Mouse (Mus musculus) midbrain, postnatal 0 days (tissue): ENCODE data around the gene Col18a1. TPM values are rescaled to one million over a fixed set of nuclear protein-coding genes. Genes with fewer than 3 reads are reported as not detected.

Experiments used
- ATAC-seq: fragments of 200-750 bp; cut with Nextera tagmentation; 2 replicates; pipeline ENCODE4 v1.8.0; 2017; ENCODE audit warnings: moderate number of reproducible peaks, mild to moderate bottlenecking, moderate TSS enrichment, moderate library complexity; ENCODE audit not compliant: low FRiP score
- DNase-seq: peaks from one replicate; pipeline ENCODE4 v3.0.0-alpha.2; 2015; ENCODE audit warnings: low spot score
- H3K27ac ChIP-seq: fragments of 300-500 bp; sonication (generic); 2 replicates; pipeline ENCODE4 v1.5.1; 2014; ENCODE audit warnings: low read depth, mild to moderate bottlenecking, low read length, mixed read lengths
- H3K27me3 ChIP-seq: fragments of 300-500 bp; sonication (generic); 2 replicates; pipeline ENCODE4 v1.6.1; 2014; ENCODE audit warnings: low read length, control low read depth, mixed read lengths; ENCODE audit not compliant: insufficient read depth
- H3K36me3 ChIP-seq: fragments of 300-500 bp; sonication (generic); 2 replicates; pipeline ENCODE4 v1.6.1; 2014; ENCODE audit warnings: low read length, control low read depth, mixed read lengths; ENCODE audit not compliant: insufficient read depth
- H3K4me1 ChIP-seq: fragments of 300-500 bp; sonication (generic); 2 replicates; pipeline ENCODE4 v1.6.1; 2014; ENCODE audit warnings: mild to moderate bottlenecking, control low read depth, antibody characterized with exemption, low read length, mixed read lengths; ENCODE audit not compliant: insufficient read depth
- H3K4me2 ChIP-seq: fragments of 300-500 bp; sonication (generic); 2 replicates; pipeline ENCODE4 v1.6.1; 2014; ENCODE audit warnings: low read depth, mild to moderate bottlenecking, low read length, mixed read lengths; ENCODE audit not compliant: poor library complexity, severe bottlenecking
- H3K4me3 ChIP-seq: fragments of 300-500 bp; sonication (generic); 2 replicates; pipeline ENCODE4 v1.5.1; 2014; ENCODE audit warnings: low read depth, mild to moderate bottlenecking, low read length, moderate library complexity
- H3K9ac ChIP-seq: fragments of 300-500 bp; sonication (generic); replicated peaks from 2 replicates; pipeline ENCODE4 v1.6.1; 2014; ENCODE audit warnings: mild to moderate bottlenecking, low read length, moderate library complexity, mixed read lengths; ENCODE audit not compliant: poor library complexity, severe bottlenecking
- H3K9me3 ChIP-seq: fragments of 300-500 bp; sonication (generic); 2 replicates; pipeline ENCODE4 v1.6.1; 2016; ENCODE audit warnings: low read length, control low read depth
- CTCF ChIP-seq: IDR thresholded peaks from 2 replicates; pipeline ENCODE4 v1.5.1; 2016; ENCODE audit warnings: antibody characterized with exemption, mild to moderate bottlenecking
- WGBS: fragments of 180-500 bp; shearing (Covaris S2); extraction: QIAGEN DNeasy Blood & Tissue Kit; methylation state at CpG from one replicate; pipeline ENCODE4 v1.1.7; 2014; 5-methylcytosine and 5-hydroxymethylcytosine counted together
- polyA plus RNA-seq: library from polyadenylated mRNA; unstranded; fragments of >200 nt; fragmentation: Nextera tagmentation; extraction: Ambion mirVana; gene quantifications from 2 replicates; pipeline ENCODE4 v1.2.1, GENCODE M21; 2015
- total RNA-seq: library from RNA; depleted of rRNA; stranded (reverse); fragments of >200 nt; gene quantifications from 2 replicates; pipeline ENCODE4 v1.2.3, GENCODE M21; 2014; rRNA removed

The Col18a1 gene
- total and polyA plus RNA-seq, 2 experiments from 2014 or later: 15.4 to 30.3 TPM

GRCm38 (mm10) chr10:77011681-77012080 is 154.7 kb downstream of the Col18a1 start:
- TF ChIP-seq CTCF: no peak
- H3K9me3 ChIP-seq: no peaks in the 10 kb centered on the region
- H3K4me2 ChIP-seq: no peak overlapping the region
- no peak overlapping the region for H3K9ac ChIP-seq
- DNase-seq: no peak
- no peaks in the 10 kb centered on the region for H3K27me3 ChIP-seq
- no peak for ATAC-seq
- no peak overlapping the region for H3K4me3 ChIP-seq
- H3K4me1 ChIP-seq: peaks cover 8% of the 10 kb centered on the region; the same call in 1 of the 2 replicates
- H3K36me3 ChIP-seq: no peaks in the 10 kb centered on the region
- H3K27ac ChIP-seq: no peak overlapping the region
- WGBS: 87% methylated on average over 4 of the region's 4 CpGs

GRCm38 (mm10) chr10:77008698-77009097 is 157.7 kb downstream of the Col18a1 start:
- Histone ChIP-seq H3K27me3 (no peaks in the 10 kb centered on the region), H3K27ac (no peak overlapping the region), H3K4me1 (peaks cover 8% of the 10 kb centered on the region; the same call in 1 of the 2 replicates), H3K9ac (no peak overlapping the region), H3K4me2 (no peak overlapping the region), H3K9me3 (no peaks in the 10 kb centered on the region), H3K36me3 (no peaks in the 10 kb centered on the region), H3K4me3 (no peak overlapping the region)
- no peak for TF ChIP-seq CTCF
- DNase-seq (no peak), ATAC-seq (no peak)
- WGBS: 70% methylated on average over 2 of the region's 3 CpGs

GRCm38 (mm10) chr10:77008109-77008561 is 158.2 kb downstream of the Col18a1 start:
- WGBS: 11% methylated on average over 9 of the region's 9 CpGs
- Histone ChIP-seq H3K27me3 (no peaks in the 10 kb centered on the region), H3K36me3 (no peaks in the 10 kb centered on the region), H3K9me3 (no peaks in the 10 kb centered on the region), H3K4me1 (peaks cover 8% of the 10 kb centered on the region; the same call in 1 of the 2 replicates), H3K4me3 (no peak overlapping the region), H3K9ac (peak overlapping the region; percentile 44; the same call in 1 of the 2 replicates), H3K4me2 (0 out of 2 replicates have a peak overlapping the region, but pooled peaks have one; percentile 20), H3K27ac (peak overlapping the region; percentile 57)
- ATAC-seq: 0 out of 2 replicates have a peak, but pooled peaks have one; percentile 41
- peak; percentile 81 for DNase-seq
- no peak for TF ChIP-seq CTCF

GRCm38 (mm10) chr10:77007433-77008108 is 158.8 kb downstream of the Col18a1 start:
- H3K9ac ChIP-seq: no peak overlapping the region
- no peak for TF ChIP-seq CTCF
- DNase-seq (peak; percentile 16), ATAC-seq (no peak; the same call in 1 of the 2 replicates)
- no peaks in the 10 kb centered on the region for H3K9me3 ChIP-seq
- H3K27me3 ChIP-seq: no peaks in the 10 kb centered on the region
- H3K27ac ChIP-seq: peak overlapping the region; percentile 57; the same call in 1 of the 2 replicates
- WGBS: 41% methylated on average over 8 of the region's 8 CpGs
- H3K4me2 ChIP-seq: no peak overlapping the region
- no peak overlapping the region for H3K4me3 ChIP-seq
- H3K4me1 ChIP-seq: peaks cover 8% of the 10 kb centered on the region; the same call in 1 of the 2 replicates
- no peaks in the 10 kb centered on the region for H3K36me3 ChIP-seq

- peak; percentile 46 for DNase-seq
Observed at GRCm38 (mm10) chr10:77004936-77005335, 161.4 kb downstream of the Col18a1 start.

More at GRCm38 (mm10) chr10:77004936-77005335, 161.4 kb downstream of the Col18a1 start:
- H3K27me3 ChIP-seq: no peaks in the 10 kb centered on the region
- no peaks in the 10 kb centered on the region for H3K9me3 ChIP-seq
- H3K4me3 ChIP-seq: no peak overlapping the region
- no peak for ATAC-seq
- 32% methylated on average over 7 of the region's 7 CpGs for WGBS
- peaks cover 8% of the 10 kb centered on the region; the same call in 1 of the 2 replicates for H3K4me1 ChIP-seq
- TF ChIP-seq CTCF: no peak
- H3K36me3 ChIP-seq: no peaks in the 10 kb centered on the region
- H3K9ac ChIP-seq: no peak overlapping the region
- H3K4me2 ChIP-seq: no peak overlapping the region
- no peak overlapping the region for H3K27ac ChIP-seq

Other genes with a start within 250 kb of the Col18a1 start
- 50.0 and 52.4 TPM in 2 replicates for gene Pcbp3, start 204.7 kb downstream of the Col18a1 start, total RNA-seq
- gene Pcbp3, start 204.7 kb downstream of the Col18a1 start, polyA plus RNA-seq: 74.4 and 76.3 TPM in 2 replicates
- 38.1 and 47.0 TPM in 2 replicates for gene Slc19a1, start 134.3 kb downstream of the Col18a1 start, total RNA-seq
- 44.1 and 44.9 TPM in 2 replicates for gene Slc19a1, start 134.3 kb downstream of the Col18a1 start, polyA plus RNA-seq
- 34.8 and 49.9 TPM in 2 replicates for gene Pofut2, start 92.7 kb upstream of the Col18a1 start, total RNA-seq
- 43.2 and 44.8 TPM in 2 replicates for gene Pofut2, start 92.7 kb upstream of the Col18a1 start, polyA plus RNA-seq